Mouse (Mus musculus) E14TG2a.4 (cell line): ENCODE measurements around the gene 4930467E23Rik.
"Not testable (repeated sequence)": the region's sequence is repeated elsewhere in the genome, so short reads cannot be mapped to it uniquely, and the experiment has no call there.

Experiments
- H3K27me3 ChIP-seq: 2 replicates; pipeline ENCODE4 v1.6.1; 2014; ENCODE audit warnings: low read length, control low read depth; ENCODE audit not compliant: insufficient read depth
- H3K36me3 ChIP-seq: 2 replicates; pipeline ENCODE4 v1.6.1; 2014; ENCODE audit warnings: low read length, control low read depth; ENCODE audit not compliant: insufficient read depth
- H3K4me1 ChIP-seq: replicated peaks from 2 replicates; pipeline ENCODE4 v1.6.1; 2014; ENCODE audit warnings: low read depth, low read length, control low read depth
- H3K4me3 ChIP-seq: replicated peaks from 2 replicates; pipeline ENCODE4 v1.5.1; 2014; ENCODE audit warnings: mild to moderate bottlenecking, low read length
- H3K9me3 ChIP-seq: 2 replicates; pipeline ENCODE4 v1.6.1; 2014; ENCODE audit warnings: low read length, control low read depth
- CTCF ChIP-seq: conservative IDR thresholded peaks from 2 replicates; pipeline ENCODE4 v1.5.1; 2014; ENCODE audit warnings: low read length

Gene 4930467E23Rik

GRCm38 (mm10) chr8:19702972-19703709, 26.2 kb upstream of the 4930467E23Rik start:
- peaks cover 14% of the 10 kb centered on the region for H3K4me1 ChIP-seq
- not testable (repeated sequence) for H3K36me3 ChIP-seq, H3K27me3 ChIP-seq, H3K4me3 ChIP-seq
- TF ChIP-seq CTCF: peak; percentile 75
- H3K9me3 ChIP-seq: peaks cover 20% of the 10 kb centered on the region

- not testable (repeated sequence) for H3K4me3 ChIP-seq, H3K36me3 ChIP-seq, H3K27me3 ChIP-seq
- H3K9me3 ChIP-seq: peaks cover 16% of the 10 kb centered on the region
- peaks cover 11% of the 10 kb centered on the region for H3K4me1 ChIP-seq
Observed at GRCm38 (mm10) chr8:19703906-19704305, 25.5 kb upstream of the 4930467E23Rik start.

- H3K36me3 ChIP-seq, H3K4me3 ChIP-seq, H3K27me3 ChIP-seq: not testable (repeated sequence)
- H3K9me3 ChIP-seq: peaks cover 19% of the 10 kb centered on the region
- TF ChIP-seq CTCF: peak; percentile 10; the same call in 1 of the 2 replicates
- H3K4me1 ChIP-seq: peaks cover 11% of the 10 kb centered on the region
Observed at GRCm38 (mm10) chr8:19704441-19705215, 24.7 kb upstream of the 4930467E23Rik start.

GRCm38 (mm10) chr8:19705216-19705600, 24.2 kb upstream of the 4930467E23Rik start:
- not testable (repeated sequence) for H3K4me3 ChIP-seq, H3K27me3 ChIP-seq, H3K36me3 ChIP-seq
- Histone ChIP-seq H3K9me3 (peaks cover 19% of the 10 kb centered on the region), H3K4me1 (peaks cover 11% of the 10 kb centered on the region)

DNA sequence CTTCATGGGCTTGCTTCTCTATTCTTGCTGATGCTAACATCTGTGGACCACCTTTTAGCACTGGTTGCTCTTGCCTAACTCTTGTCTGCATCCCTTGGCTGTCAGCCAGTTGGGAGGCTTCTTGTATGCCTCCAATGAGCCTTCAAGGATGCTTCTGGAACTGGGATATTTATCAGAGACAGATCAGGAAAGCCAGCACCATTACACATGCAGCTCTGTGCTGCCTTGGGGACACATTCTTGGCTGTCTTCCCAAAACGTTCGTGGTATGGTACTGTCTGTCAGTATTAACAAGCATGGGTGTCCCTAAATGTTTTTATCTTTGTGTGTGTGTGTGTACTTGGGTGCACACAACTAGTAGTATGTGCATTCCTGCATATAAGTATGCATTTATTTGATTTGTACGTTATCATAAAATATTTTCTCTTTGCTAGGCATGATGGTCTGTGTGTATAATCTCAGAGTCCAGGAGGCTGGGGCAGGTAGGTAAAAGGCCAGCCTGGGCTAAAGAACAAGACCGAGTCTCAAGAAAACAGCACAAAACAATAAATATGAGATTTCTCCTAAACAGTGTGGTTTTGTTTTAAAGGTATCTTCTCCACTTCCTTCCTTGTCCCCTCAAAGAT, 23.2 kb upstream of the 4930467E23Rik start:
- H3K4me3 ChIP-seq, H3K27me3 ChIP-seq, H3K36me3 ChIP-seq: not testable (repeated sequence)
- Histone ChIP-seq H3K4me1 (peaks cover 11% of the 10 kb centered on the region), H3K9me3 (peaks cover 19% of the 10 kb centered on the region)

DNA sequence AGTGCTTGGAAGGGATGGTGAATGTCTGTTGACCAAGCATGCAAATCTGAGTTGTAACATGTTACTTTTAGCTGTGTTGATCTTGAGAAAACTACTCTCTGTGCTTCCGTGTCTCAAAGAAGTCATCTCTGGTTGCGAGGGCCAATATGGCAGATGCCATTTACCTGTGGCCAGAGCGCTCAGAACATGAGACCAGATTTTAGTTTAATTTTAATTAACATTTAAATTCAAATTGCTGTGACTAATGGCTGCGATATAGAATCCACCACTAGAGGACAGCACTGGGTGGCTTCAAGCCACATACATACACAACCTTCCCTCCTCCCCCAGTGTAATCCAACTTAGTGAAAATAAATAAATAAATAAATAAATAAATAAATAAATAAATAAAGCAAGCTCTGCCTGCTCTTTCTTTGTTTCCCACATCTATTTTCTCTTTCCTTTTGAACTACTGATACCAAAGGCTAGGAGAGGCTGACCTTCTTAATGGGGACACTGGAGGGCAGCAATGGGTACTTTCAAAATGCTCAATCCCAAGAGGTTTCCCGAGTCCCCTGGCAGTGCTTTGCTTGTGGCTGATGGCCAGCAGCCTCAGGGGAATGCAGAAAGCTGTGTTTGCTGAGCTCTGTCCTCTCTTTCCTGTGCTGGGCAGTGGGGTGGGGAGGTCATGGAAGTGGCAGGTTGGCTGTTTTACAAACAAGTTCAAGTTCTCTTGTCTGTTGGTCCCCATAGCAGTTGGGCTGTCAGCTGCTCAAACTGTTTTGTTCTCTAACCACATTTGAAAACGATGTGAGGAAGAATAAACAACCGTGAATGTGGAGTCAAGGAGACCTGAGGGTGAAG, 22.2 kb upstream of the 4930467E23Rik start:
- H3K4me3 ChIP-seq, H3K36me3 ChIP-seq, H3K4me1 ChIP-seq, H3K27me3 ChIP-seq: not testable (repeated sequence)
- TF ChIP-seq CTCF: peak; percentile 93
- peaks cover 18% of the 10 kb centered on the region for H3K9me3 ChIP-seq

DNA sequence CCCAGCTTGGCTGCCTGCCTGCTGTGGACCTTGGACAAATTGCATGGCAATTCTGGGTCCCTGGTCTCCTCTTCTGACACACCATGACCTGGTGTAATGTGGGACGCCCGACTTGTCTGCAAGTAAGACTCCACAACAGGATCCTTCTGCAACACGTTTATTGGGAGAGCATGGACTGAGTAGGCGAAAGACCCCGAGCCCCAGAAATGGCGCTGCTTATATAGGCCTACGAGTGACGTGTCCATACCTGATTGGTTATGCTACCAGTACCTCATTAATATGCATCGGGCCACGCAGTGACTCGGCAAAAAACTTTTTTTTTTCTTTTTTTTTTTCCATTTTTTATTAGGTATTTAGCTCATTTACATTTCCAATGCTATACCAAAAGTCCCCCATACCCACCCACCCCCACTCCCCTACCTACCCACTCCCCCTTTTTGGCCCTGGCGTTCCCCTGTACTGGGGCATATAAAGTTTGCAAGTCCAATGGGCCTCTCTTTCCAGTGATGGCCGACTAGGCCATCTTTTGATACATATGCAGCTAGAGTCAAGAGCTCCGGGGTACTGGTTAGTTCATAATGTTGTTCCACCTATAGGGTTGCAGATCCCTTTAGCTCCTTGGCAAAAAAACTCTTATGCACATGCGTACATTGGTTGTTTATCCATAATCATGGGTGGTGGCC, 21.5 kb upstream of the 4930467E23Rik start:
- not testable (repeated sequence) for H3K4me3 ChIP-seq, H3K27me3 ChIP-seq, H3K36me3 ChIP-seq, H3K4me1 ChIP-seq
- H3K9me3 ChIP-seq: peaks cover 15% of the 10 kb centered on the region

GRCm38 (mm10) chr8:19708976-19709375, 20.4 kb upstream of the 4930467E23Rik start:
- H3K9me3 ChIP-seq: peaks cover 14% of the 10 kb centered on the region
- not testable (repeated sequence) for H3K4me1 ChIP-seq, H3K27me3 ChIP-seq, H3K4me3 ChIP-seq, H3K36me3 ChIP-seq

- H3K36me3 ChIP-seq, H3K4me1 ChIP-seq, H3K27me3 ChIP-seq, H3K4me3 ChIP-seq: not testable (repeated sequence)
- peaks cover 12% of the 10 kb centered on the region for H3K9me3 ChIP-seq
Observed at GRCm38 (mm10) chr8:19709488-19709887, 19.9 kb upstream of the 4930467E23Rik start.

- H3K36me3 ChIP-seq, H3K4me1 ChIP-seq, H3K4me3 ChIP-seq, H3K27me3 ChIP-seq: not testable (repeated sequence)
- H3K9me3 ChIP-seq: peaks cover 11% of the 10 kb centered on the region
Observed at GRCm38 (mm10) chr8:19711171-19711860, 18.1 kb upstream of the 4930467E23Rik start.

- H3K4me1 ChIP-seq, H3K36me3 ChIP-seq, H3K4me3 ChIP-seq, H3K27me3 ChIP-seq: not testable (repeated sequence)
- peaks cover 12% of the 10 kb centered on the region for H3K9me3 ChIP-seq
Observed at GRCm38 (mm10) chr8:19712227-19712750, 17.1 kb upstream of the 4930467E23Rik start.

DNA sequence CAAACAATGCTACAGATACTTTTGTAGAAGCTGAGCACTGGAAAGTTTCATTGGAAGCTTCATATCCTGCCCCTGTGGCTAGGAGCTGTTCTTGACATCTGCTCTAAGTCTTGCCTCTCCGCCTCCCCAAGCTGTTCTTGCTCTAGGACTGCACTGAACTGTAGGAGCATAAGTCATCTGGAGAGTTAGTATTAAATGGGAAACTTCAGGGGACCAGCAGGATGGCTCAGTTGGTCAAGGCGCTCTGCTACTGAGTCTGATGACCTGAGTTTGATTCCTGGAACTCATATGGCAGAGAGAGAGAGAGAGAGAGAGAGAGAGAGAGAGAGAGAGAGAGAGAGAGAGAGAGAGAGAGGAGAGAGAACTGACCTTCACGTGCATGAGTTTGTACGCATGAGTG, 16.6 kb upstream of the 4930467E23Rik start:
- not testable (repeated sequence) for H3K36me3 ChIP-seq, H3K9me3 ChIP-seq, H3K27me3 ChIP-seq, H3K4me3 ChIP-seq, H3K4me1 ChIP-seq
